Comparison of ENCODE assay signal across 12 mouse cellular contexts in genomic region chr6:39052636-39053035, GRCm38 (mm10).
A peak's percentile ranks its signal among the peaks of the same experiment; 100 is the strongest.
DNase-seq lines count a peak whose midpoint lies in the region; ATAC-seq lines count a peak whose summit lies in the region.
"Had no signal": no experiment of that assay in that cellular context is flagged by ENCODE, and none has a peak within 500 bp of the region (broad histone marks: within the 10 kb centered on the region; RNA-seq: fewer than 3 reads in every experiment).

No protein-coding gene starts in this region.

- no peak for ATAC-seq in megakaryocyte, adult 5-6 weeks (ENCODE audit: poor library complexity, severe bottlenecking)

- peak; percentile 41 to 47 for DNase-seq in heart, postnatal 10 days
- no peak for DNase-seq in heart, adult 8-10 months (ENCODE audit: low spot score)
- peak; percentile 43 for DNase-seq in adipocyte (ENCODE audit: low spot score)
- DNase-seq in adrenal gland, postnatal 25 days: peak; percentile 38
- DNase-seq in cerebellum, adult 9-10 months: peak; percentile 86
- DNase-seq in retina, embryonic 14.5 days (ENCODE audit: low spot score): no peak
- no peak for DNase-seq in layer of hippocampus, postnatal 10 days (ENCODE audit: low spot score in 2 of 2)
- DNase-seq: liver; lung, embryonic 14.5 days; right cerebral cortex, postnatal 25 days; thymus, postnatal 14 days had no signal

- intact Hi-C loops in heart, postnatal 10 days (cut with DNase I): no loop called here

Comparison
In these comparisons a context has a peak if more than half of its experiments do, and no peak if none do; other contexts are left out.
1. DNase-seq: peak in heart, postnatal 10 days (2 of 2), adipocyte (single experiment), adrenal gland, postnatal 25 days (single experiment) and cerebellum, adult 9-10 months (single experiment); none in heart, adult 8-10 months (single experiment), retina, embryonic 14.5 days (single experiment) and layer of hippocampus, postnatal 10 days (0 of 2).